Mouse (Mus musculus) CD4-positive, CD25-positive, alpha-beta regulatory T cell, adult 4 months (primary cell): ENCODE measurements around the gene Rbfox3. TPM values are rescaled to one million over a fixed set of nuclear protein-coding genes. Genes with fewer than 3 reads are reported as not detected.
"Not testable (repeated sequence)": the region's sequence is repeated elsewhere in the genome, so short reads cannot be mapped to it uniquely, and the experiment has no call there.

ENCODE experiments used
- ATAC-seq: one replicate; pipeline ENCODE4 v1.8.0; 2017
- polyA plus RNA-seq, 2 experiments: library from polyadenylated mRNA; unstranded; fragments of 100-300 nt; shearing (Covaris generic); gene quantifications; one replicate each; pipeline ENCODE4 v1.2.1; 2017

Gene Rbfox3
- polyA plus RNA-seq, 2 experiments from 2014 or later = not detected

DNA sequence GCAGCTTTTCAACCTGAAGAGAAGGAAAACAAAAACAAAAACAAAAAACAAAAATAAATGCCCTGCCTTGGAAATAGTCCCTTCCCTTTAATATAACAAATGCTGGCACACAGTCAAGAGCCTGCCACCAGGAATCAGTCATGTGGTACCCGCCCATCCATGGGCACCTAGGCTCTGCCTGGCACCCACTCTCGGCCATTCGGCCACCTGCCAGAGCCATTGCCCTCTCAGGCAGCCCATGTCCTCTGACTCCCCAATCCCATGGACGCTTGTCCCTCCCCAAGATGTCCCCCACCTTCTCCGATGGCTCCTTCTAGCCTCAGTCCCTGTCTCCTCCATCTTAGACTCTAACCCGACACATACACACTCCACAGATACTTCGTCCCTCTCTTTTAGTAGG, 100.0 kb downstream of the Rbfox3 start:
- no peak for ATAC-seq

- no peak for ATAC-seq
Observed at GRCm38 (mm10) chr11:118807511-118807910, 103.9 kb downstream of the Rbfox3 start.

GRCm38 (mm10) chr11:118794856-118795602, 116.4 kb downstream of the Rbfox3 start:
- ATAC-seq = no peak

DNA sequence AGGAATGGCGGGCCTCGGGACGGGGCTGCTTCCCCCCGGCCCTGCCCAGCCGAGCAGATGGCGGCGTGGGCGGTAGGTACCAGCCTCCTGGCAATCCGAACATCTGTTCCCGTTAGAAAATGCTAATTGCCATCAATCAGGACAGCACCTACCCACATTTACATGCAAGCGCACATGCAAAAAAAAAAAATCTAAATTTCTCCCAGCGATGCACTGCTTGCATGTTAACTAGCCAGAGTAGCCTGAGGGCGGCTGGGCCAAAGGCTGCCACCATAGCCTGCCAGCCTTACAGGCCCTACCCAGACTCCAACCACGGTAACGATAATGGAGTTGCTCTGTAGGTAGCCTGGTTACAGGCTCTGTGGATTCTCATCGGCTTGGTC, 117.8 kb downstream of the Rbfox3 start:
- no peak for ATAC-seq

DNA sequence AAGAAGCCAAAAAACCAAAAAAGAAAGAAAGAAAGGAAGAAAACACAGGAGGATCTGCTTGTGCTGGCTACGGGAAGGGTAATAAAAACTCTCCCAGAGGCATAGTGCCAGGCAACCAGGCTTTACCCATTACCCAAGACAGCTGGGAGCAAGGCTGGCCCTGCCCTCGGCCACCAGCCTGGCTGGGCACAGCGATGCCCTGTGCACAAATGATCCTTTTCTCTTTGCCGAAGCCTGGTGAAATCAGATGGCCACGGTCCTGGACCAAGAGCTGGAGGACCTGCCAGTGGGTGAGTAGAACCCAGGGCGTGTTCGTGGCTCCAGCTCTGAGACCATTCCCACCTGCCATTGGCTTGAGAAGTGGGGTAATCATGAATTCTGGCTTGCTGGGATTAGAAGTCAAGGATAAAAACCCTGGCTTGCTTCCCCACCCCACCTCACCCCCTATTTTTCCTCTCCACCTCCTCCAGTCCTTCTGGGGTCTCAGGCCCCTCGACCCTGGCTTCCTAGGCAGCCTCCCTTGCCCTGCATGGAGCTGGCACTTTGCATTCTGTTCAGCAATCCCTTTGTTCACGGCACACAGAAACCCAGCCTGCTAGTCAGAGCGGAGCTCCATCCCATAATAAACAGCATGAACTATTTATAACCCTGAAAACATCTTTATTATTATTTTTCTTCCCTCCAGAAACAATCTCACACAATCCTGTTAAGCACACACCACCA, 118.3 kb downstream of the Rbfox3 start:
- ATAC-seq = no peak

GRCm38 (mm10) chr11:118792163-118792915, 119.1 kb downstream of the Rbfox3 start:
- no peak for ATAC-seq

GRCm38 (mm10) chr11:118791391-118791790, 120.0 kb downstream of the Rbfox3 start:
- ATAC-seq = no peak

- no peak for ATAC-seq
Observed at GRCm38 (mm10) chr11:118788091-118788490, 123.3 kb downstream of the Rbfox3 start.

DNA sequence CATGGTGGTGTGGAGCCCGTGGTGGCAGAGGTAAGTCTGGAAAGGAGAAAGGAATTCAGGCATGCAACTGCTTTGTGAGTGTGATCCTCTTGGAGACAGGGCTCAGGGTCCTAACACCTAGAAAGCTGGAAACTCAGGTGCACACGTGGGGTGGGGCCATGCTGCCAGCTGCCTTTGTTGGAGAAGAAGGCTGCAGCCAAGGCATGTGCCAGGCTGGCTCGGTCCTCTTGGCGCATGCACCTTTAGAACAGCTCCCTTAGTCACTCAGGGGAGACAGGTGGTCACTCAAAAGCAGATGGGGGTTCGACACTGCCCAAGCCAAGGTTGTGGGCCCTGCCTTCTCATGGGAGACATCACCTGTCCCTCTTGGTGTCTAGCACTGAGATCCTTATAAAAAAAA, 128.7 kb downstream of the Rbfox3 start:
- ATAC-seq = no peak

DNA sequence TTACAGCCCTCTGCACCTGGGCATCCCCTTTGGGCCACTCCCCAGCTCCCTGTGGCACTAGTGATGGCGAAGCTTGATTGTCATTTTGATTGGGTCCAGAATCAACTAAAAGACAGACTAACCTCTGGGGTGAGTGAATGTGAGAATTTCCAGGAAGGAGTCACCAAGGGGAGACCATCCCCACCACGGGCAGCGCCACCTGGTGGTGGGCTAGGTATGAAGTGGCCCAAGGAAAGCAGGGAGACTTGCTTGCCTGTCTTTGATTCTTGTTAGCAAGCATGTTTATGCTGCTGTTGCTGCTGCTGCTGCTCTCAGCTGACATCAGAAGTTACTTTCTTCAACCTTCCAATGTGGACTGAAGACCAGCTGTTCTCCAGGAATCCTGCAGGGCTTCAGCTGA, 135.6 kb downstream of the Rbfox3 start:
- ATAC-seq = no peak

DNA sequence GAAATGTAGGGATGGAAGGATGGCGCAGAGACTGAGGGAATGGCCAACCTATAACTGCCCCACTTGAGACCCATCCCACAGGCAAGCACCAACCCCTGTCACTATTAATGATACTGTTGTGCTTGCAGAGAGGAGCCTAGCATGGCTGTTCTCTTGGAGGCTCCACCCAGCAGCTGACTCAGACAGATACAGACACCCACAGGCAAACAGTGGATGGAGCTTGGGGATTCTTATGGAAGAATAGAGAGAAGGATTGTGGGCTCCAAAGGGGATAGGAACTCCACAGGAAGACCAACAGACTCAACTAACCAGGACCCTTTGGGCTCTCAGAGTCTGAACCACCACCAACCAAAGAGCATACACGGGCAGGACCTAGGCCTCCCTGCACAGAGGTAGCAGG, 136.6 kb downstream of the Rbfox3 start:
- ATAC-seq = not testable (repeated sequence)

DNA sequence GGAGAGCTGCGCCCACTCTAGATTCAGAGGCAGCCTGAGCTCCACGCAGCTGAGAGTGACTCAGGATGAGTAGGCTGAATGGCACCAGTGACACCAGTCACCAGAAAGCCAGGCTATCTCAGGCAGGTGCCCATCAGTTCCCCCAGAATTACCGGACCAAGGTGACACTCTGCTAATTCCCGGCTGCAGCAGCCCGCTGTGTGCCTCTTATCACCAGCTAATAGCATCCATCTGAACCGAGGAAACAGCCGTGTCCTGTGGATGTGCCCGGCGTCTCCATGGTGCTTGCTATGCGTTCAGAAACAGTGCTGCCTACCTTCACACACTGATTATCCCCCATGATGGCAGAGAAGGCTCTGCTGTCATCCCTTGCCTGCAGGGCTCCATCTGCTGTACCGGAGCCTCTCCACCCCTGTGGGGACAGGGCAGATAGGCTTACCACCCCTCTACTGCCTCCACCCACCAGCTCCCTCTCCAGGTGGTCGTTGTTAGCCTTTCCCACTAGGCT, 138.3 kb downstream of the Rbfox3 start:
- ATAC-seq = no peak

DNA sequence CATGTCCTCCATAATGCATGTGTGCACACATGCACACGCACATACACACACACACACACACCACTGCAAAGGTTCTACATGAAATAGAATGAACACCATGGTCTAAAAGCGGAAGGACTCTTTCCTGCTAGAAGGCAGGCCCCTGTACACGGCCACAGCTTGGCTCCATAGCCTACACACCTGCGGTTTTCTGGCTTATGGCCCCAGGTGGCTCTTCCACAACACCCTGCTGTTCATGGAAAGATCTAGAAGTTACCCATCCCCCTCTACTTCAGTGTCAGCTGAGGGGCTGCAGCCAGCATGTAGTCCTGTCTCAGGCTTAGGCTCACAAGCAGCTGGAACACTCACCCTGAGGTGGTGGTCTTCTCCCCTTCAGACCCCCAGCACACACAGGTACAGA, 140.0 kb downstream of the Rbfox3 start:
- no peak for ATAC-seq

DNA sequence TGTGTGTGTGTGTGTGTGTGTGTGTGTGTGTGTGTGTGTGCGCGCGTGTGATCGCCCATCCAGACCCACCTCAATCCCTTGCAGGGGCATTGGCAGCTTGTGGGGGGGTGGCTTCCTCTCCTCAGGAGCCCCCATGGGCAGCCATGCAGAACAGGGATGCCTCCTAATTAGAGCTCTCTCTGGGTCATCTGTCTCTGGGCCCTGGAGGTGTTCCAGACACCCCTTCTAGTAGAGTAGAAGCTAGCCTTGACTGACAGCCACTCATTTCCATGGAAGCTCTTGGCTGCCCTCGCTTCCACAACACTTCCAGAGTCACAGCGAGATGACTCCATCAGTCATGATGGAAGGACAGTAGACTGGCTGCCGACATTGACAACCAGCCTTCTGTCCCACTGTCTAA, 140.6 kb downstream of the Rbfox3 start:
- ATAC-seq = no peak

DNA sequence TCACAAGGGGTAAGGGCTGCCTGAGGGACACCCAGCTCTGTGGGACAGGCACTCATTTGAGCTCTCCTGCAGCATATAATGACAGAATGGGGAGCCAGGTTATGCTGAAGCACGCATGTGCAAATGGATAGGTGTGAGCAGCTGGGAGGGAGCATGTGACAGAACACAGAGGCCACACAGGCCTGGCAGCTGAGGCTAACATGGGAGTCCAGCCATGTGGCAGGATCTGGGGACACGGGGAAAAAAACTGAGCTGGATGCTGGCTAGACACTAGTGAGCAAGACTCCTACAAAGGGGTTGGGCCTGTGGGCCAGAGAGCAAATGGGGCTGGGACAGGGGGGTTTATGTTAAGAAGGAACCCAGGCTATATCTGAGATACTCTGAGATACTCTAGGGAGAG, 141.9 kb downstream of the Rbfox3 start:
- ATAC-seq = no peak

DNA sequence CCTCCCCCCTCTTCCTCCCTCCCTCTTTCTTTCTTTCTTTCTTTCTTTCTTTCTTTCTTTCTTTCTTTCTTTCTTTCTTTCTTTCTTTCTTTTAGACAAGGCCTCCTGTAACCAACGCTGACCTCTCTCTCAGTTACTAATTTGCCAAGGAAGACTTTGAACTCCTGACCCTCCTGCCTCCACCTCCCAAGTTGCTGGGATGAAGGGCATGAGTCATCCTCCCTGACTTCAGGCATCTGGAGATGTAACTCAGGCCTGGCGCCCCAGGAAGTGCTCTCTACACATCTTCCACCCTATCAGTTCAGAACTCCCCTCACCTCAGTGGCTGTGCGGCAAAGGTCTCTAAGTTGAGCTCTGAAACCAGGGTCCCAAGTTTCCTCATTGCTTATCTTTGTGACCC, 143.0 kb downstream of the Rbfox3 start:
- ATAC-seq = no peak

DNA sequence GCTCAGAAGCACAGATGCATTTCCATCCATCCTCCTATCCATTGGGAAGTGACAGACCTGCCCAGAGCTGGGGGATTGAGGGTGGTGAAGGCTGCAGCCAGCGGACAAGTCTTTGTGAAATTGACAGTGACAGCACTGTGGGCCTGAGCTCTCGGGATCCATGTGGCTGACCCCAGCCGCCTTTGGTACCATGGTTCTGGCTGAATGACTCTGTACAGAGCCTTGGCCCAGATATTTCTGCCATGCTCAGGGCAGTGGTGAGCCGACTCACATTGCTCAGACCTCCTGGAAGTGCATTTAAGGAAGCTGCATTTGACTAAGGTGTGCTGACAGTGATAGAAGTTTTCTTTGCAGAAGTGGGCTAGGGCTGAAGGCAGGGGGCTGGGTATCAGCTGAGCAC, 144.0 kb downstream of the Rbfox3 start:
- ATAC-seq = no peak

GRCm38 (mm10) chr11:118760296-118760988, 151.0 kb downstream of the Rbfox3 start:
- no peak for ATAC-seq

- no peak for ATAC-seq
Observed at GRCm38 (mm10) chr11:118759228-118759627, 152.2 kb downstream of the Rbfox3 start.

DNA sequence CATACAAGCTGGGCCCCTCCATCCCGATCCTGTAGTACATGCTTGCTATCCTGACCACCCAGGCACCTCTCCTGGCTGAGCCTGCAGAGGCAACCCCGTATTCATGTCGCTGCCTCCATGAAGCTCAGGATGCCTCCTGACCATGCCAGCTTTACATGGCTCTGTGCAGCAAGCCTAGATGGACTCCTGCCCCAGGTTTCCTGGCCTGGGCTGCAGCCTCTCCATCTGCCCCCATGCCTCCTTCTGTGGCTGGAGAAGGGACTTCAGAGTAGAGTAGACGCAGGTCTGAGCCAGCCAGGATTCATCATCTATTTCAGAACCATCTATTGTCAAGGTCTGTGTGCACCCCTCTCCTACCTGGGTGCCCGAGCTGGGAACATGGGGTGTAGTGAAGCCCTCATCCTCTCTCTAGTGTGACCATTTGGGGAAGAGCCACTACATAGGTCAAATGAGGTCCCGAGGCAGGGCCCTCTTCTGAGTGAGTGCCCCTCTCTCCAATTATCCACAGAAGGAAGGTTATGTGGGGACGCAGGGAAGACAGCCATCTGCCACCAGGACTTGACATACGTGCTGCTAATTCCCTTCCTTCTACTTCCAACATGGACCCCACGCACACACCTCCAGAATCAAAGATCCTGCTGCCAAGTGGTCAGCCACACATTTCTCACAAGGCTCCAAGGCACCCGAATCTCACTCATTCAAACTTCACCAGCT, 153.0 kb downstream of the Rbfox3 start:
- ATAC-seq = no peak

GRCm38 (mm10) chr11:118757488-118757887, 153.9 kb downstream of the Rbfox3 start:
- no peak for ATAC-seq

DNA sequence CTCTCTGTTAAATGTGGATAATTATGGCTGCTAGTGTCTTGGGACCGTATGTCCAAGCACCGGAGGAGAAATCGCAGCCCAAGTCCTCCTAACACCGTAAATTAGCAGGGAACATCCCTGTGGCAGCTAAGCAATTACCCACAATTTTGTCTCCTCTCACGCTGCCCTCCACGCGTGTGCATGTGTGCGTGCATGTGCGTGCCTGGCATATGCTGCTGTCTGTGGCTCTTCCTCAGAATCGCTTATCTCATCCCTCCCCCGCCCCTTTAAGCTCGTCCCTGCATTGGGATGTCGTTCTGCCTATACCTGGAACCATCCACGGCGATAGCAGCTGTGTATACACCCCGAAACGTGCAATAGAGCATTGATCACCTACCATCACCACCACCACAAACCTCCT, 156.4 kb downstream of the Rbfox3 start:
- no peak for ATAC-seq
